Mouse (Mus musculus) ovary, postnatal 10 days (tissue): ENCODE results near the gene Srp54c.

Experiments used
- DNase-seq: peaks from one replicate; pipeline ENCODE4 v3.0.0; 2022; ENCODE audit warnings: low spot score

Gene Srp54c

GRCm38 (mm10) chr12:55311841-55312240 lies 81.9 kb downstream of the Srp54c start:
- DNase-seq: no peak
